Mouse (Mus musculus): ENCODE results near the gene Zmiz1.

- TF ChIP-seq CTCF (IDR thresholded peaks at IDR 0.05; ENCODE audit: low read depth, low read length) (no peak), POLR2A (IDR thresholded peaks at IDR 0.05; ENCODE audit: borderline replicate concordance, low read depth, low read length) (no peak)
Observed at GRCm38 (mm10) chr14:25505201-25505671, 46.3 kb downstream of the Zmiz1 start.

Data from bone marrow macrophage, adult 2 months (primary cell).